Mouse (Mus musculus) retina, postnatal 1 day (tissue): ENCODE measurements around the gene Cenpb.

ENCODE experiments used
- DNase-seq: peaks from one replicate; pipeline ENCODE4 v3.0.0-alpha.2; 2012

The Cenpb gene

DNA sequence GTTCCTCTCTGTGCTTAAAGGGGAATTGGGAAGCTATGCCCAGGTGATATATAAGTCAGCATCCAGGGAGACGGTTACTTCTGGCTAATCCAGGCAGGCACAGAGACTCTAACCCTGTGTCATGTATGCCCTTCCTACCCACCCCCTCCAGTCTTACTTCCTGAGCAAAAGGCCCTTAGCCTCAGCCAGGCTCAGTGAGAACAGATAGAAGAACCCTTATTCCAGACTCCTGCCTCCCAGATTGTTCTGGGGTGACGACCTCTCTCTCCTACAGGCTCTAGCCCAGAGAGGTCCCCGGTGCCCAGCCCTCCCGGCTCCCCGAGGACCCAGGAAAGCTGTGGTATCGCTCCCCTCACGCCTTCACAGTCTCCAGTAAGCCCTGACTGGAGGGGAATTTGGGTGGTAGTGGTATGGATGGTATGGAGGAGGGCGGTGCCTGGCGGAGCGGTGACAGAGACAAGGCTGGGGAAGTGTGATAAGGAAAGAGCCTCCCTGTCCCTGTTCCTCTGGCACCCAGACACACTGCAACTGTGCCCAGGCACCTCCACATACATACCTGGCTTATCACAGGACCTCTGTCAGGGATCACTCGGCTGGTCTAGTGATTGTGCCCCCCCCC, 44.2 kb downstream of the Cenpb start:
- DNase-seq, result no peak

DNA sequence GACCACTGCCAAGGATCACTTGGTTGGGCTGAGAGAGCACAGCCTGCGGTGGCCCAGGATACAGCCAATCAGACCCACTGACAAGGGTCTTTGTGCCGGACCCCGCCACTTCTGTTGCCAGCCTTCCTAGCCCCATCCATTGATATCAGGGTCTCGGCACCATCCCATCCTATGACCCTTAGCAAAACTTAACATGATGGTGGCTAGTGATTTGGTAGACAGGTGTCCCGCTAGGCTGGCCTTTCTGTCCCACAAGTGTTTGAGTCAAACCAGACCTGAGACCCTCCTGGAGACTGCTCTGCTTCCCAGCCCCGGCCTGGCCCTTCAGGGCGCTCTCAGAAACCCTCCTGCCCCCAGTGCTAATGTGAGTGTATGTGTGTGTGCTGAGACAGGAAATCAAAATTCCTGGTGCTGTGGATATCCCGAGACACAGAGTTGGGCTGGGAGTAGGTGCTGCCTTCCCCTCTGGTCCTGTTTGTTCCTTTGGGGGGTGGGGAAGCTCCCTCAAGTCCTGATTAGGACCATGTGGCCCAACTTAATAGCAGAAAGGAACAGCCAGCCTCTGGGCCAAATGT, 45.0 kb downstream of the Cenpb start:
- DNase-seq, result no peak

DNA sequence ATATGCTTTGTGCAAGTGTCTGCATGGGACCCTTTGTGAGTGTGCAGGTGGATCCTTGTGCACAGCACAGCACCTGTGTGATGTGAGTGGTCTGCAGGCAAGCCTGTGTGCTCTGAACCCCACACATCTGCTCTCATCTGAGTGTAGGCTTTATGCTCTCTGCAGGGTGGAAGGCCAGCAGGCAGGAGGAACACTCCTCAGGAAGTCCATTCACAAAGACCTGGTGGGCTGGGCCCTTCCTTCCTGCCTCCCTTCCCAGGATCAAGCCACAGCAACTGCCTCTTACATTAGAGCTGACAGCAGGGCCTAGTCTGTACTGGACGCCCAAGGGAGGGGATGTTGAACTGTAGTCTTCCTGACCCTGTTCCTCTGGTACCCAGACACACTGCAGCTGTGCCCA, 45.5 kb downstream of the Cenpb start:
- no peak for DNase-seq

- no peak for DNase-seq
Observed at GRCm38 (mm10) chr2:131132930-131133547, 46.8 kb downstream of the Cenpb start, which contains the start of gene Gm11037. Gene Gm11037 (plus strand): TSS chr2:131133497.

DNA sequence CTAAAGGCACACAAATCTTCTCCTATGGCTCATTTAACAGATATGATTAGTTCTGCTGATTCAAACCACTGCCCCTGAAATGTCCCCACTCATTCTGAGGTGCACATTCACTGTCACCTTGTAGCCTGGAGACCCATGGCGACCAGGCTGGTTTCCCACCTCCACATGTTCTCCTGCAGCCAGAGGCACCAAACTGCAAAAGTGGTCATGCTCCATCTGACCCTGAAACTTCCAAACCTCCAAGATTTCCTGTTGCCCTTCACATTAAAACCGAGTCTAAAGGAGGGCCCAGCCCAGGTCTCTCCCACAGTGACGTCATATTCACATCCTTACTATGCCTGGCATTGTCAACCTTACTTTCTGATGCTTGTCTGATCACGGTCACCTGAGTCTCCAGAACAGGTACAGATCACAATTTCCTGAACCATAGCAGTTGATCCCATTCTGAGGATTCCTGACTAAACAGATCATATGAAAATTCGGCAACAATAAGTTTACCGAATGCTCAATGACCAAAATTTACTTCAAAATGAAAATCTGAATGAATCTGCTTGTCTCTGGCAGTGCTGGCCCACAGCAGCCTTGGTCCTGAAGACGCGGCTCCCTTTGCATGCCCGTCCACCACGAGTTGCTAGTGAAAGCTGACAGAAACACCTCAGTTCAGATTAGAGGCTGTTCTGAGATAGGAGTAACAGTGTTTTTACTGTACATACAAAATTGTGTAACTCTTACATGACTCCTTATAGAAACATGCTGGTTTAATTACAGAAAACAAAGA, 47.6 kb downstream of the Cenpb start:
- no peak for DNase-seq

- no peak for DNase-seq
Observed at GRCm38 (mm10) chr2:131130849-131131248, 49.0 kb downstream of the Cenpb start.

- no peak for DNase-seq
Observed at GRCm38 (mm10) chr2:131129836-131130235, 50.0 kb downstream of the Cenpb start.

GRCm38 (mm10) chr2:131128636-131129157, 51.2 kb downstream of the Cenpb start:
- no peak for DNase-seq

- DNase-seq, result no peak
Observed at GRCm38 (mm10) chr2:131128211-131128610, 51.7 kb downstream of the Cenpb start.

DNA sequence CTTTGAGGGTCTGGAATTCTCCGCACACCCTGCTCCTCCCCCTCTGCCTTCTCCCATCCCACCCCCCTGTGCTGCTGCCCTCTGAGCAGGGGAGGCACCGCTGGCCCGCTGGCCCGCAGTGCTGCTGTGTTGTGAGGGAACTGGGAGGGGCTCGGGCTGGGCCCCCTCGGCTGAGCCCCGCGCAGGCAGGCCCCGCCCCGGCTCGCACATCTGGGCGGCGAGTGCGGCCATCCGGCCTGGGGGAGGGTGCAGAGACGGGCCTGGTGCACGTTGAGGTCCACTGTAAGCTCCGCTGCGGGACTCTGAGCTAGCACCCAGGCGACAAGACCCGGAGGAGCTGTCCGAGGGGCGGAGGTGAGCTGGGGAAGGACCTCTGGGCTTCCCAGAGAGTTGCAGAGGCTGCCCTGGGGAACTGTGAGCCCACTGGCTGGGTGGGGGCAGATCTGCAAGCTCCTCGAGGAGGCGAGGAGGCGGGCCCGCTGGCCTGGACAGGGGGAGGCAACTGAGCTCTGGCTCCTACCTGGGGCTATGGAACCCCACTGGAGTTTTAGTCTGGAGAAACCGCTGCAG, 52.6 kb downstream of the Cenpb start, which contains the start of gene Hspa12b:
TSS of gene Hspa12b (plus strand) at position 120 of the 570 bp plus-strand sequence.
- peak; percentile 65 for DNase-seq

DNA sequence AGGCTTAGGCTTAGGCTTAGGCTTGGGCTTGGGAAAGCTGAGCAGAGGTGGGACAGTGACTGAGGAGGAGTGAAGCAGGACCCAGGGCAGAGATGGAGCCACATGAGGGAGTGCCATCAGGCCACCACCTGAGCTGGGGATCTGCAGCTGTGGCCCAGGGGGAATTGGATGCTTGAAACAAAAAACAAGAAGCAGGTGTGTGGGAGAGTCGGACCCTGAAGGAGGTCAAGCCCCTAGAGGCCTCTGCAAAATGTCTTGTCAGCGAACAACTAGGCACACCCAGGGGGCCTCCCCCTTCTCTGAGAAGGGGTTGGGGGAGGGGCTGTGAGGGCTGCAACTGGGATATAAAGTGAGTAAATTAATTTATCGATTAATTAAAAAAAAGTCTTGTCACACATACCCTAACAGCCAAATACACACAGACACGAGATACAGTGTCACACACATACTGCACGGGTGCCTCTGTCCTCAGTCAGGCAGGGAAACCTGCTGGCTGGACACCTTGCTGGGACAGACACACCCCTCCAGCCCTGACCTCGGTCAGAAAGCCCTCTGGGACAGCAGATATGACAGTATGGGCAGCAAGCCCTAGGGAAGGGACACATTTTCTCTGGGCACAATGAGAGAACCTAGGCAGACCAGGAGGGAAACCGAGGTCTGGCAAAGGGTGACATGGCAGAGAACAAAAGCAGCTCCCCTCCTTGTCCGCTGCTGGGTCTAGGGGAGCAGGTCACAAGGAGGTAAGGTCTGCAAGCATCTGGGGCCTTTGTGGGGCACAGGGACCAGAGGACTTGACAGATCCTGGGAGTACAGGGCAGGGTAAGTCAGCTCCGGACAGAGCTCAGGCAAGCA, 53.7 kb downstream of the Cenpb start:
- no peak for DNase-seq
